Mouse (Mus musculus) CH12.LX (cell line): Measurements from ENCODE around the gene Lpcat2. TPM values are rescaled to one million over a fixed set of nuclear protein-coding genes. Genes with fewer than 3 reads are reported as not detected.

Experiments
- DNase-seq: peaks from one replicate; pipeline ENCODE4 v3.0.0-alpha.2; 2013; ENCODE audit errors: extremely low read depth
- H3K27ac ChIP-seq: 2 replicates; pipeline ENCODE4 v1.5.1; 2012; ENCODE audit warnings: low read depth, mild to moderate bottlenecking, control low read depth, moderate library complexity; ENCODE audit not compliant: insufficient read depth
- H3K27me3 ChIP-seq: replicated peaks from 2 replicates; pipeline ENCODE3; 2012; ENCODE audit warnings: inconsistent platforms
- H3K36me3 ChIP-seq, 2 experiments: replicated peaks in 1 of 2; 2 replicates each; pipeline versions ENCODE3 to v1.6.1; 2012; ENCODE audit warnings: inconsistent platforms in 1 of 2, low read length in 1 of 2, mild to moderate bottlenecking in 1 of 2, mixed read lengths in 1 of 2, moderate library complexity in 1 of 2; ENCODE audit not compliant: control insufficient read depth in 1 of 2, insufficient read depth in 1 of 2
- H3K4me1 ChIP-seq, 2 experiments: 2 replicates each; pipeline ENCODE4 v1.6.1; 2012; ENCODE audit warnings: inconsistent platforms in 1 of 2, moderate library complexity in 1 of 2; ENCODE audit not compliant: insufficient read depth in 2 of 2, control insufficient read depth in 1 of 2
- H3K4me2 ChIP-seq: 2 replicates; pipeline ENCODE4 v1.6.1; 2012; ENCODE audit warnings: low read depth, mild to moderate bottlenecking, control low read depth; ENCODE audit not compliant: poor library complexity, insufficient read depth, severe bottlenecking
- H3K4me3 ChIP-seq, 3 experiments: fragments of 150-350 bp in 1 of 3; sonication (generic) in 1 of 3; replicated peaks in 1 of 3; 2 replicates each; pipeline versions ENCODE3 to v1.5.1; 2011 to 2012; ENCODE audit warnings: low read depth in 2 of 3, low read length in 2 of 3, mild to moderate bottlenecking in 2 of 3, moderate library complexity in 2 of 3, control low read depth in 1 of 3, improper control_type of control experiment in 1 of 3, inconsistent platforms in 1 of 3, mixed read lengths in 1 of 3; ENCODE audit not compliant: poor library complexity in 1 of 3
- H3K79me2 ChIP-seq: replicated peaks from 2 replicates; pipeline ENCODE4 v1.6.1; 2012; ENCODE audit warnings: mild to moderate bottlenecking, moderate library complexity; ENCODE audit not compliant: control insufficient read depth, poor library complexity, insufficient read depth, severe bottlenecking; ENCODE audit errors: extremely low read depth
- H3K9ac ChIP-seq: 2 replicates; pipeline ENCODE4 v1.6.1; 2012; ENCODE audit warnings: low read depth, mild to moderate bottlenecking, control low read depth, moderate library complexity; ENCODE audit not compliant: insufficient read depth
- H3K9me3 ChIP-seq: replicated peaks from 2 replicates; pipeline ENCODE3; 2012; ENCODE audit warnings: low read length, inconsistent platforms, mixed read lengths
- BHLHE40 ChIP-seq: IDR thresholded peaks from 2 replicates; pipeline ENCODE4 v1.6.1; 2011; ENCODE audit warnings: mild to moderate bottlenecking, low read depth, low read length, improper control_type of control experiment
- CHD1 ChIP-seq: IDR thresholded peaks from 2 replicates; pipeline ENCODE4 v1.6.1; 2012; ENCODE audit warnings: low read depth, low read length, improper control_type of control experiment, inconsistent platforms
- CHD2 ChIP-seq: IDR thresholded peaks from 2 replicates; pipeline ENCODE4 v1.6.1; 2011; ENCODE audit warnings: low read length, improper control_type of control experiment
- ELF1 ChIP-seq: IDR thresholded peaks from 2 replicates; pipeline ENCODE4 v1.6.1; 2014; ENCODE audit warnings: low read depth, mild to moderate bottlenecking, inconsistent platforms, low read length, improper control_type of control experiment
- GABPA ChIP-seq: IDR thresholded peaks from 2 replicates; pipeline ENCODE4 v1.6.1; 2012; ENCODE audit warnings: low read depth, low read length, improper control_type of control experiment, inconsistent platforms; ENCODE audit not compliant: insufficient replicate concordance
- IRF4 ChIP-seq: IDR thresholded peaks from 2 replicates; pipeline ENCODE4 v1.6.1; 2014; ENCODE audit warnings: low read depth, mild to moderate bottlenecking, inconsistent platforms, low read length, improper control_type of control experiment
- JUN ChIP-seq: IDR thresholded peaks from 2 replicates; pipeline ENCODE4 v1.6.1; 2011; ENCODE audit warnings: low read depth, mild to moderate bottlenecking, low read length, improper control_type of control experiment, moderate library complexity; ENCODE audit not compliant: insufficient read depth
- JUND ChIP-seq: conservative IDR thresholded peaks from 2 replicates; pipeline ENCODE4 v1.6.1; 2011; ENCODE audit warnings: low read depth, low read length, improper control_type of control experiment
- KAT2A ChIP-seq: IDR thresholded peaks from 2 replicates; pipeline ENCODE4 v1.6.1; 2012; ENCODE audit warnings: low read length, improper control_type of control experiment, inconsistent platforms; ENCODE audit not compliant: insufficient replicate concordance
- MAFK ChIP-seq: IDR thresholded peaks from 2 replicates; pipeline ENCODE4 v1.6.1; 2011; ENCODE audit warnings: low read length, improper control_type of control experiment; ENCODE audit not compliant: insufficient replicate concordance
- MAX ChIP-seq: IDR thresholded peaks from 2 replicates; pipeline ENCODE4 v1.6.1; 2011; ENCODE audit warnings: low read length, improper control_type of control experiment
- MEF2A ChIP-seq: IDR thresholded peaks from 2 replicates; pipeline ENCODE4 v1.6.1; 2014; ENCODE audit warnings: low read depth, mild to moderate bottlenecking, inconsistent platforms, low read length, improper control_type of control experiment, borderline replicate concordance
- MXI1 ChIP-seq: IDR thresholded peaks from 2 replicates; pipeline ENCODE4 v1.6.1; 2011; ENCODE audit warnings: mild to moderate bottlenecking, low read depth, low read length, improper control_type of control experiment
- PAX5 ChIP-seq: IDR thresholded peaks from 2 replicates; pipeline ENCODE4 v1.6.1; 2012; ENCODE audit warnings: low read length, inconsistent platforms, mixed read lengths
- RCOR1 ChIP-seq: conservative IDR thresholded peaks from 2 replicates; pipeline ENCODE4 v1.6.1; 2012; ENCODE audit warnings: low read depth, mild to moderate bottlenecking, inconsistent platforms, low read length, improper control_type of control experiment
- SMC3 ChIP-seq: IDR thresholded peaks from 2 replicates; pipeline ENCODE4 v1.6.1; 2011; ENCODE audit warnings: low read depth, low read length, improper control_type of control experiment
- TCF12 ChIP-seq: IDR thresholded peaks from 2 replicates; pipeline ENCODE4 v1.6.1; 2014; ENCODE audit warnings: low read depth, mild to moderate bottlenecking, inconsistent platforms, low read length, improper control_type of control experiment
- UBTF ChIP-seq: IDR thresholded peaks from 2 replicates; pipeline ENCODE4 v1.6.1; 2012; ENCODE audit warnings: low read depth, mild to moderate bottlenecking, inconsistent platforms, low read length, improper control_type of control experiment, moderate library complexity
- USF2 ChIP-seq: conservative IDR thresholded peaks from 2 replicates; pipeline ENCODE4 v1.6.1; 2011; ENCODE audit warnings: low read depth, low read length, improper control_type of control experiment
- ZKSCAN1 ChIP-seq: IDR thresholded peaks from 2 replicates; pipeline ENCODE4 v1.6.1; 2012; ENCODE audit warnings: low read depth, inconsistent platforms, low read length, improper control_type of control experiment, borderline replicate concordance
- dilution Hi-C: fragments of 300-500 bp; cut with MboI; formaldehyde crosslinking; loops from 2 replicates; pipeline ENCODE4 v1.14.3; 2020; ENCODE audit warnings: low sequenced_read_pairs; ENCODE audit not compliant: extremely low pct_unique_long_range_greater_than_20kb, extremely low pct_ligation_motif_present
- in situ Hi-C: fragments of 300-500 bp; cut with MboI; formaldehyde crosslinking; loops from 3 replicates; pipeline ENCODE4 v1.14.3; 2019; ENCODE audit warnings: low sequenced_read_pairs, low pct_ligation_motif_present, low pct_unique_long_range_greater_than_20kb, mixed read lengths
- polyA plus RNA-seq: library from polyadenylated mRNA; unstranded; fragments of >175 nt; gene quantifications from 2 replicates; pipeline ENCODE4 v1.2.1, GENCODE M21; 2012; ENCODE audit warnings: low read depth; ENCODE audit not compliant: insufficient read length
- total RNA-seq, 2 experiments: library from RNA; depleted of rRNA; stranded (reverse); fragments of 300-350 nt in 1 of 2; fragments of >200 nt in 1 of 2; gene quantifications; 2 replicates each; pipeline ENCODE4 v1.2.3; 2012 to 2014

Lpcat2 gene
- total and polyA plus RNA-seq, 3 experiments, result not detected

DNA sequence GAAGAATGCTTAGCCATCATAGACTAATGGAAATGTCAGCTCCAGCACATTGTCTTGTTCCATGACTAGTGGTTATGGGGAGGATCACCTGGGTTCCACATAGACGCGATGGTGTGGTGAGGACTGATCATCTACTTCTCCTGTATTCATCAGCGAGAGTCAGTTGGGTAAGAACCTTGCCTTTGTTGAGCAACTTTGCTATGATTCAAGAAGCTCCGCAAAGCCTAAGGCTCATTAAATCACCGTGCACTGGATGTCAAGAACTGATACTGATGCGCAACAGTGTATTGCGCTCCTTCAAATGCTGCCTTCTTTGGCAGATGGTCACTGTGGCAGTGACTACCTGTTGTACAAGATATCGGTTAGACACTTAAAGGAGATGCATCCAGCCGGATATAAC lies 51.4 kb downstream of the Lpcat2 start:
- H3K4me3 ChIP-seq, result no peak overlapping the region
- no peak overlapping the region for H3K4me2 ChIP-seq
- H3K4me1 ChIP-seq, result no peaks in the 10 kb centered on the region
- TF ChIP-seq BHLHE40 (no peak), MAX (no peak), RCOR1 (no peak), UBTF (no peak), PAX5 (no peak), JUN (no peak), ELF1 (no peak), GABPA (no peak), USF2 (no peak), MAFK (no peak), MXI1 (no peak), IRF4 (no peak), CHD2 (no peak), SMC3 (no peak)
- TF ChIP-seq, all 38 proteins: peak for 0
- Histone ChIP-seq H3K9ac (no peak overlapping the region), H3K27me3 (no peaks in the 10 kb centered on the region), H3K27ac (no peak overlapping the region), H3K79me2 (no peaks in the 10 kb centered on the region), H3K36me3 (no peaks in the 10 kb centered on the region), H3K9me3 (peaks cover 71% of the 10 kb centered on the region)
- in situ Hi-C loops (no loop called here), dilution Hi-C loops (no loop called here)
- DNase-seq, result no peak

DNA sequence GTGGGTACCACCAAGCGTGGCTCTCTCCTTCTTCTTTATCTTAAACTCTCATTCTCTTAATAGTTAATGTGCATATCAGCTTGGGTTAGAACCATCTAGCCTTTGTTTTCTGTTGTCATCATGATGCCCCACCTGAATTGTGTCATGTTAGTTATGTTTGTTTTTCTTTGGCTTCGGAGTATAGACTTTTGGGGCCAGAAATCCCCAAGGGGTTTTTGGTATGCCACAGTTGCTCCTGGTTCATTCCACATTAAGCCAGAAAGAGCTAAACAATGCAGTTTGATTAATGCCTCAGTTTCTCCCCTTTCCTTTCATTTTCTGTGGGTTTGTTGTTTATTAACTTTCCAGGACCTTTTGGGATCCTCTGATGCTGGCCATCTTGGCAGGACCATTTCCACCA lies 53.3 kb downstream of the Lpcat2 start:
- TF ChIP-seq MEF2A (no peak), CHD1 (no peak), SMC3 (no peak), CHD2 (no peak), ZKSCAN1 (no peak), JUN (no peak), USF2 (no peak), MAFK (no peak), IRF4 (no peak), TCF12 (no peak), PAX5 (no peak), RCOR1 (no peak), MAX (no peak), KAT2A (no peak), ELF1 (no peak), JUND (no peak)
- no peak overlapping the region for H3K4me3 ChIP-seq
- H3K36me3 ChIP-seq, result no peaks in the 10 kb centered on the region
- H3K4me1 ChIP-seq, result no peaks in the 10 kb centered on the region
- no peak for DNase-seq
- H3K4me2 ChIP-seq, result no peak overlapping the region
- no peak overlapping the region for H3K9ac ChIP-seq
- no peaks in the 10 kb centered on the region for H3K79me2 ChIP-seq
- dilution Hi-C loops, result no loop called here
- no peak overlapping the region for H3K27ac ChIP-seq
- in situ Hi-C loops, result no loop called here
- H3K27me3 ChIP-seq, result no peaks in the 10 kb centered on the region
- H3K9me3 ChIP-seq, result peaks cover 64% of the 10 kb centered on the region
